Mouse (Mus musculus) layer of hippocampus, adult 18-20 months (tissue): ENCODE results near the gene Smok3a. TPM values are rescaled to one million over a fixed set of nuclear protein-coding genes. Genes with fewer than 3 reads are reported as not detected.

Experiments
- total RNA-seq, 2 experiments: library from RNA; stranded (reverse); gene quantifications; 2 replicates each; pipeline ENCODE4 v1.2.3; 2021

Smok3a gene
- total RNA-seq, 2 experiments from 2014 or later: not detected

Other genes with a start within 250 kb of the Smok3a start
- gene Ppp1r35, start 242.4 kb upstream of the Smok3a start, total RNA-seq: 10 to 100 TPM; 23.1 to 26.4 TPM
- gene Mepce, start 233.6 kb upstream of the Smok3a start, total RNA-seq: 10 to 100 TPM; 52.1 to 53.6 TPM
- gene Zcwpw1, start 233.5 kb upstream of the Smok3a start, total RNA-seq: 1 to 10 TPM; 6.1 TPM
- gene Pilra, start 185.0 kb upstream of the Smok3a start, total RNA-seq: 1 to 10 TPM in 1 of 2 experiments, under 1 TPM in 1; 0.56 to 1.3 TPM
- gene Pilrb1, start 163.2 kb upstream of the Smok3a start, total RNA-seq: not detected
- not detected for gene Pilrb2, start 149.4 kb upstream of the Smok3a start, total RNA-seq
- under 1 TPM; 0.15 to 0.25 TPM for gene Cyp3a13, start 99.6 kb upstream of the Smok3a start, total RNA-seq
- 10 to 100 TPM; 21.4 to 22.4 TPM for gene Gjc3, start 58.2 kb upstream of the Smok3a start, total RNA-seq
- gene Azgp1, start 39.7 kb upstream of the Smok3a start, total RNA-seq: not detected
- gene Smok3b, start 168 bp downstream of the Smok3a start, total RNA-seq: not detected
- not detected for gene Smok3c, start 31.9 kb downstream of the Smok3a start, total RNA-seq
- gene Zkscan1, start 63.8 kb downstream of the Smok3a start, total RNA-seq: 10 to 100 TPM; 39.6 to 42.2 TPM
- gene Zscan21, start 95.6 kb downstream of the Smok3a start, total RNA-seq: 10 to 100 TPM; 13.9 to 15.7 TPM
- 10 to 100 TPM; 10.6 to 13.2 TPM for gene Zfp113, start 134.5 kb downstream of the Smok3a start, total RNA-seq
- 100 to 1,000 TPM; 139 to 142 TPM for gene Cops6, start 139.8 kb downstream of the Smok3a start, total RNA-seq
- 10 to 100 TPM; 19.5 to 25.4 TPM for gene Ap4m1, start 150.7 kb downstream of the Smok3a start, total RNA-seq
- 10 to 100 TPM; 15.8 to 16.4 TPM for gene Mcm7, start 151.2 kb downstream of the Smok3a start, total RNA-seq
- 10 to 100 TPM; 42.0 to 43.7 TPM for gene Taf6, start 166.2 kb downstream of the Smok3a start, total RNA-seq
- gene Cnpy4, start 166.2 kb downstream of the Smok3a start, total RNA-seq: 10 to 100 TPM; 14.6 to 15.3 TPM
- 1 to 10 TPM; 6.8 to 8.9 TPM for gene Mblac1, start 173.1 kb downstream of the Smok3a start, total RNA-seq
- not detected for gene Nxpe5, start 204.6 kb downstream of the Smok3a start, total RNA-seq
- 10 to 100 TPM; 54.4 to 55.9 TPM for gene Lamtor4, start 234.2 kb downstream of the Smok3a start, total RNA-seq
- gene BC037034, start 242.8 kb downstream of the Smok3a start, total RNA-seq: 10 to 100 TPM; 72.5 to 73.6 TPM